Mouse (Mus musculus) kidney, embryonic 16.5 days (tissue): ENCODE results near the gene Mbnl2. TPM values are rescaled to one million over a fixed set of nuclear protein-coding genes. Genes with fewer than 3 reads are reported as not detected.

Source experiments
- ATAC-seq: fragments of 200-750 bp; cut with Nextera tagmentation; 2 replicates; pipeline ENCODE4 v1.8.0; 2017; ENCODE audit warnings: moderate TSS enrichment; ENCODE audit not compliant: low FRiP score, low TSS enrichment
- H3K27ac ChIP-seq: fragments of 300-500 bp; sonication (generic); 2 replicates; pipeline ENCODE4 v1.5.1; 2014; ENCODE audit warnings: low read length
- H3K27me3 ChIP-seq: fragments of 300-500 bp; sonication (generic); 2 replicates; pipeline ENCODE4 v1.6.1; 2014; ENCODE audit warnings: low read length, control low read depth, mixed read lengths; ENCODE audit not compliant: insufficient read depth
- H3K36me3 ChIP-seq: fragments of 300-500 bp; sonication (generic); 2 replicates; pipeline ENCODE4 v1.6.1; 2014; ENCODE audit warnings: low read length, control low read depth, mixed read lengths; ENCODE audit not compliant: insufficient read depth
- H3K4me1 ChIP-seq: fragments of 300-500 bp; sonication (generic); 2 replicates; pipeline ENCODE4 v1.6.1; 2014; ENCODE audit warnings: low read length, control low read depth, mixed read lengths; ENCODE audit not compliant: insufficient read depth
- H3K4me2 ChIP-seq: fragments of 300-500 bp; sonication (generic); replicated peaks from 2 replicates; pipeline ENCODE4 v1.6.1; 2014; ENCODE audit warnings: low read depth, low read length
- H3K4me3 ChIP-seq: fragments of 300-500 bp; sonication (generic); 2 replicates; pipeline ENCODE4 v1.5.1; 2014; ENCODE audit warnings: mild to moderate bottlenecking, low read length
- H3K9ac ChIP-seq: fragments of 300-500 bp; sonication (generic); replicated peaks from 2 replicates; pipeline ENCODE4 v1.6.1; 2014; ENCODE audit warnings: low read length
- H3K9me3 ChIP-seq: fragments of 300-500 bp; sonication (generic); 2 replicates; pipeline ENCODE4 v1.6.1; 2016; ENCODE audit warnings: low read length, control low read depth
- WGBS: fragments of 180-500 bp; shearing (Covaris S2); extraction: QIAGEN DNeasy Blood & Tissue Kit; methylation state at CpG from one replicate; pipeline ENCODE4 v1.1.7; 2014; 5-methylcytosine and 5-hydroxymethylcytosine counted together
- polyA plus RNA-seq: library from polyadenylated mRNA; unstranded; fragments of >200 nt; fragmentation: Nextera tagmentation; extraction: Ambion mirVana; gene quantifications from 2 replicates; pipeline ENCODE4 v1.2.1, GENCODE M21; 2015

Mbnl2 gene
- polyA plus RNA-seq, 1 experiment from 2014 or later: 103 TPM

DNA sequence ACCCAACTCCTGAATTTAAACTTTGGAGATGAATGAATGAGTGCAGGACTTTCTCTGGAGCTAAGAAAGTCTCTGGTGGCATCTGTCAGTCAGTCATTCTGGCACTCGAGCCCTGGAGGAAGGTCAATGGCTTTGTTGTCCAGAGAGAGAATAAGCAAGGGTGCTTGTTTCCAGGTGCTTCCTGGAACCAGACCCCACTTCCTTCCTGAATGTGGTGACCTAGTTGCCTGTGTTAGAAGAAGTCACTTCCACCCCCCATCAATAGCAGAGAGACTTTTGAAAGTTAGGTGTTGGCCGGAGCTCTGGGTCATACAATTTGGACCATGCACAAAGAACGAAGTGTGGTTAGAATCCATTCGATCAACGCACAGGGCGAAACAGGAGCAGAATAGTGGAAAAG lies 19.0 kb downstream of the Mbnl2 start:
- WGBS: 82% methylated on average over 6 of the region's 6 CpGs
- Histone ChIP-seq H3K4me3 (no peak overlapping the region), H3K9me3 (no peaks in the 10 kb centered on the region), H3K27me3 (no peaks in the 10 kb centered on the region), H3K4me1 (peaks cover 62% of the 10 kb centered on the region), H3K27ac (no peak overlapping the region), H3K9ac (no peak overlapping the region), H3K4me2 (no peak overlapping the region), H3K36me3 (no peaks in the 10 kb centered on the region; the same call in 1 of the 2 replicates)
- ATAC-seq: no peak

DNA sequence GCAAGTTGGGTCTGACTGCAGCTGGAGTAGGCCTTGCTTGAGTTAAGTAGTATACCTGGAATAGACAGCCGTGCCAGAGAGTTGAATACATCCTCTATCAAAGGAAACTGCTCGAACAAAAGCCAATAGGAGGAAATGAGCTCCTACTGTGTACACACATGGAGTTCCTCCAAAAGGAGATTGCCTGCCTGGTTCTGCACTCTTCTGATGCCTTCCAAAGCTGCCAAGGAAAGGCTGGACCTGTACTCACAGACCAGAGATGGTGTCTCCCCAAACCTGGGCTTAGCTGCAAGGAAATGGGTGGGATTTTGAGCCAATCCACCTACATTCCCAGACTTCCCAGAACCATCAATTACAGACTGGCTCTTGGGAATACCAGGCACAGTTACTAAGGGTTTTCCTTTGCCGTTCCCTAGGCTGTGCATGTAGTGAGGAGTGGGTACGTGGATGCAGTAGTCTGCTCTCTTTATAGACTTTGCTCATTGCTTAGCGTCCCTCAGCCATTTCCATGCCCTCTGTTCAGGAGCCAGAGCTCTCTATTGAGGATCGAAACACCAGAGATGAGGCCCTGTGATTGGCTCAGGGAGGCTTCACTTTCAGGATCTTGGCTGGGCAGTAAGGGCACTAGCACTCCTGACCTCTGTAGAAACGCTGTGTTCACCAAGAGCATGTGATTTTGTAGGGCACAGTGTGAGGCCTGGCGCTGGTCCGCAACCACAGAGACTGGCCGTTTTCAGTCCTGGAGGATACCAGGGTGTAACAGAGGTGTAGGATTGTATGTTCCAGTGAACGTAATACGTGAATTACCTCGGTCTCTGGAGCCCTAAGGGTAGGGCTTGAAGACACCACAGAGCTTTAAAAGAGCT lies 20.1 kb downstream of the Mbnl2 start:
- Histone ChIP-seq H3K9ac (peak overlapping the region; percentile 58; the same call in 1 of the 2 replicates), H3K9me3 (no peaks in the 10 kb centered on the region), H3K27ac (peak overlapping the region; percentile 93), H3K4me1 (peaks cover 71% of the 10 kb centered on the region), H3K36me3 (no peaks in the 10 kb centered on the region; the same call in 1 of the 2 replicates), H3K27me3 (no peaks in the 10 kb centered on the region), H3K4me2 (peak overlapping the region; percentile 43), H3K4me3 (no peak overlapping the region)
- ATAC-seq: peak; percentile 18
- WGBS: 74% methylated on average over 13 of the region's 13 CpGs

DNA sequence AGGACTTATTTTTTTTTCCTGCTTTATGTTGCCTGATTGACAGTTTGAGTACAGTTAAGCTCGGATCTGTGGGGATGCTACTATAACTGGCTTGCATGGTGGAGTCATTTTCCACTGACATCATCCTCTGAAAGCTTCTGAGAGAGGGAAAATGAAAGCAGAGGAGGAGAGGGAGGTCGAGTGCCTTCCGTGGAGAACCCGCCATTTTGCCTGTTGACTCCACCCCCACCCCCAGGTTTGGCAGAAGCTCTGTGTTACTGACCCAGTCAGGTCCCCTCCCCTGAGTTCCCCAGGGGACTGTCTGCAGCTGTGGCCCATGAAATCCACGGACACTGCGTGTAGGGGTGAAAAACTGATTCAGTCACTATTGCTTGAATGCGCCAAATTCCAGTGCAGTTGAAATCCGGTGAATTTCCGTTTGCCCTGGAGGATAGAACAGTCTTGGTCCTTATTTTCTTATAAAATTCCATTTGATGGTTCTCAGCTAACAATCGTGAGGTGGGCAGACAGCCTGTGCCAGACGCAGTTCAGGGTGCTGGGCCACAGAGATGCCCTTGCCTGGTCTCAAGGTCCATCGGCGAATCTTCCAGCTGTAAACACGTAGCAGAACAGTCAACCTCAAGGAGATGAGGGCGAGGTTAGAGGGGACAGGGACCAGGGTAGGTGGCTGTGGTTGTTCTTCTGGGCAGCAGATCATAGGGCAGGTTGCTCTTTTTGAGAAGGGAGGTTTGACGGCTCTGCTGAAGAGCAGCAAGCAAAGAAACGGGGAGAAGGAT lies 20.9 kb downstream of the Mbnl2 start:
- Histone ChIP-seq H3K9ac (peak overlapping the region; percentile 58), H3K4me2 (peak overlapping the region; percentile 43), H3K27ac (peak overlapping the region; percentile 93), H3K9me3 (no peaks in the 10 kb centered on the region), H3K27me3 (no peaks in the 10 kb centered on the region), H3K36me3 (no peaks in the 10 kb centered on the region; the same call in 1 of the 2 replicates), H3K4me1 (peaks cover 71% of the 10 kb centered on the region), H3K4me3 (peak overlapping the region; percentile 14; the same call in 1 of the 2 replicates)
- 43% methylated on average over 17 of the region's 17 CpGs for WGBS
- peak; percentile 33; the same call in 1 of the 2 replicates for ATAC-seq

DNA sequence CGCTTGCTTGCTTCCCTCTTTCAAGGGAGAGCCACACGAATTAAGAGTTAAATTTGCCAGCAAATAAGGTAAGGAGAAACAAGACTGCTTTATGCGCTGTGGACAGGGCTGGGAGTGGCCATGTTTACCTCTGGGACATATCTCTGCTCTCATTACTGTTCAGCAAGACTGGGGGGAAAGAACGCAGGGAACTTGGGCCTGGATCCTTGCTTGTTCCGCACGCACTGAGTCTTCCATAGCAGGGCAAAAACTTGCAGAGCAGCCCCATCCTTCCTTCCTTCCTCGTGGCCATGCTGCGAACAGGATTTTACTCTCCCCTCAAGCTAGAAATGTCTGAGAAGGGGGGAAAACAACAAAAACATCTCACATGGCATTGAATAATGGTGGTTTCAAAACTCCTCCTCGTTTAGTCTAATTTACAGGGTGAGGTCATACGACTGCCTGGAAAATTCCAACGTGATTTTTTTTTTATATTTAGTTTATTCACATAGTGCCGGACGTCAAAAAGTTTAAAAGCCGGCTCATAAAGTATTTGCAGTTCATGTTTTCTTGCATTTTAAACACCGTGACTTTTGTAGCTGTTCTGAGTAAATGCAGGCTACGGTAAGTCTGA lies 21.8 kb downstream of the Mbnl2 start:
- 10% methylated on average over 16 of the region's 16 CpGs for WGBS

DNA sequence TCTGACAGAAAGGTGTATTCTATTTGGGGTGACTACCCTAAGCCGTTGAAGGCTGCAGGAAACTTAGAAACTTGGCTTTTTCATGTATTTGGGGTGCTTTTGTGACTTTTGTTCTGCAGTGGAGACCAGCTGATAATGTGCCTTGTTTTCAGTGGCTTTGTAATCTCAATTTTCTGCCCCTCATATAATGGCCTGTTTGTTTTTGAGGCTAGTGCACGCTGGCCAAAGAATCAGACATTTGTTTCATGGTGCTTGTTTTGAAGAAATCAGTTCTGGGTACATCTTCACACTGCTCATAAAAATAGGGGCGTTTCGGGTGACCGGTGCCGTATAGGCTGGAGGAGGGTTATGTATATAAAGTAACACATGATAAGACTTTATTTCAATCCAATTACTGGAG lies 22.4 kb downstream of the Mbnl2 start:
- ATAC-seq: no peak
- H3K36me3 ChIP-seq: no peaks in the 10 kb centered on the region; the same call in 1 of the 2 replicates
- H3K4me2 ChIP-seq: peak overlapping the region; percentile 43
- no peaks in the 10 kb centered on the region for H3K27me3 ChIP-seq
- 49% methylated on average over 6 of the region's 6 CpGs for WGBS
- H3K9me3 ChIP-seq: no peaks in the 10 kb centered on the region
- peak overlapping the region; percentile 52; the same call in 1 of the 2 replicates for H3K9ac ChIP-seq
- peak overlapping the region; percentile 14; the same call in 1 of the 2 replicates for H3K4me3 ChIP-seq
- H3K27ac ChIP-seq: peak overlapping the region; percentile 93
- peaks cover 62% of the 10 kb centered on the region for H3K4me1 ChIP-seq

More for the DNA sequence above, 21.8 kb downstream of the Mbnl2 start:
- H3K4me2 ChIP-seq: peak overlapping the region; percentile 43
- no peaks in the 10 kb centered on the region for H3K9me3 ChIP-seq
- peak overlapping the region; percentile 93 for H3K27ac ChIP-seq
- H3K9ac ChIP-seq: peak overlapping the region; percentile 58
- H3K4me3 ChIP-seq: peak overlapping the region; percentile 14; the same call in 1 of the 2 replicates
- H3K4me1 ChIP-seq: peaks cover 63% of the 10 kb centered on the region
- H3K36me3 ChIP-seq: no peaks in the 10 kb centered on the region; the same call in 1 of the 2 replicates
- no peaks in the 10 kb centered on the region for H3K27me3 ChIP-seq
- peak; percentile 64 for ATAC-seq

DNA sequence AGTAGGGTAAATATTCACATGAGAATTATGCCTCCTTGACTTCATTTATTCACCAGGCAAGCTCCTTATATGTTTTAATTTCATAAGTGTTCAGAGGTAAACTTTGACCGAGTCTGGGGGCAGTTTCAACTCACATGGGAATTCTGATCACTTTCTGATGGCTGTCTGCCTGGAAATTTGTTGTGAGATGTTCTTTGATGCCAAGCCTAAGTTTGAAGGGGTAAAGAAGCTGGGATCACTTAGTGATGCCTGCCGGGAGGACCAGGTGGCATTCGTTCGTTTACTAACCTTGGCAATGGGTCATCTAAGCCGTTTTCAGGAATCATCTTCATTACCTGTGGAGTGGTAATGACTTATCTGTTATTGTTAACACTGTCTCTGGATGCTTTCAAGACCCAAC lies 23.0 kb downstream of the Mbnl2 start:
- Histone ChIP-seq H3K4me3 (no peak overlapping the region), H3K9me3 (no peaks in the 10 kb centered on the region), H3K36me3 (no peaks in the 10 kb centered on the region; the same call in 1 of the 2 replicates), H3K4me1 (peaks cover 64% of the 10 kb centered on the region), H3K27ac (no peak overlapping the region), H3K9ac (no peak overlapping the region), H3K4me2 (no peak overlapping the region), H3K27me3 (no peaks in the 10 kb centered on the region)
- ATAC-seq: no peak
- WGBS: 54% methylated on average over 5 of the region's 5 CpGs

DNA sequence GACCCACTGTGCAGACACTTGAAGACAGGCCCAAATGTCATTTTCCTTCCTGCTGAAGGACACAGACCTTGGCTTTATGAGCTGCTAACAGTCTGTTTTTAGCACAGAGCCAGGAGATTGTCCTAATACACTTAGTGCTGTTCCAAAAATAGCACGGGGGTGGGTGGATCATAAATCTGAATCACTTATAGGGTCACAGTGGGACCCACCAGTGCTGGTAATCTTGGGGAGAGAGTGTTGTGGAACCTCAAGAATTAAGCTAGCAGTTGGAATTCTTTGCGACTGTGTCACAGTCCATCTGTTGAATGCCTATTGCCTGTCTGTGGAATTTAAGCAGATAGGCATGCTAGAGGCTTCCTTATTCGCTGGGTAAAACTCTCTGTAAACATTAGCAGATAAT lies 24.2 kb downstream of the Mbnl2 start:
- H3K4me3 ChIP-seq: no peak overlapping the region
- no peak overlapping the region for H3K4me2 ChIP-seq
- ATAC-seq: peak; percentile 55
- 29% methylated on average over 3 of the region's 3 CpGs for WGBS
- no peaks in the 10 kb centered on the region for H3K9me3 ChIP-seq
- H3K4me1 ChIP-seq: peaks cover 69% of the 10 kb centered on the region
- peak overlapping the region; percentile 80 for H3K27ac ChIP-seq
- H3K36me3 ChIP-seq: no peaks in the 10 kb centered on the region
- no peak overlapping the region for H3K9ac ChIP-seq
- no peaks in the 10 kb centered on the region for H3K27me3 ChIP-seq

DNA sequence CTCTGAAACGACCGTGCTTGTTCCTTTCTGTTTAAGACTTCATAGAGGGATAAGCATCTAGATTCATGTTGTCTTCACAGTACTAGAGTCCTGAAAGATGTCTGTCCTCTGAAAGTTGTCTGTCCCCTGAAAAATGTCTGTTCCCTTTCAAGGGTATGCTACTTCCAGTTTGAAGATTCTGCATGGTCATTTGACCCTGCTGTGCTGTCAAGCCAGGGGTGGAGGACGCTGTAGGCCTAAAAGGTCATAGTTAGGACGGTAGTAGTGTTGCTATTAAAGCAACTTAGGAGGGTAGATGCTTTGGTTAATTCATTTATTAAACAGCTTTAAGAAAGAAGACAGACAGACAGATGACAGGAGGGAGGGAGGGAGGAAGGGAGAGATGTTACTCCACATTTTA lies 24.7 kb downstream of the Mbnl2 start:
- no peak overlapping the region for H3K4me3 ChIP-seq
- H3K9me3 ChIP-seq: no peaks in the 10 kb centered on the region
- H3K36me3 ChIP-seq: no peaks in the 10 kb centered on the region
- 51% methylated on average over 4 of the region's 4 CpGs for WGBS
- peaks cover 69% of the 10 kb centered on the region for H3K4me1 ChIP-seq
- H3K9ac ChIP-seq: 0 out of 2 replicates have a peak overlapping the region, but pooled peaks have one; percentile 26
- peak overlapping the region; percentile 15; the same call in 1 of the 2 replicates for H3K4me2 ChIP-seq
- H3K27ac ChIP-seq: peak overlapping the region; percentile 80
- ATAC-seq: no peak
- no peaks in the 10 kb centered on the region for H3K27me3 ChIP-seq

DNA sequence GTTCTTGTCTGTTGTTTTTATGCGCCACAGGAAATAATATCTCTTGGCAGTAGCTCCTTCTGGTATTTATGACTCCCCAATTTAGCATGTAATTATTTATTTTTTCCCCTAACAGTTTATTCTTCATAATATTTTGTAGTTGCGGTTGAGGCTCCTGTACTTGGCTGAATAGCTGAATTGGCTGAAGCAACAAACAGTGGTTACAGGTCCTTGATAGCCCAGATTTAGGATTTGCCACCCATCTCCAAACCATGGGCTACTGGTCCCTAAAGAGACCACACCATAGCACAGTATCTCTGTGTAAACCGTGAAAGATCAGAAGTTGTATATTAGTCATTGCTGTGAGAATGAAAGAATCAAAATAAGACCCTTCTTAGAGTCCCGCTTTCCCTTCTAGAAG lies 25.3 kb downstream of the Mbnl2 start:
- H3K27ac ChIP-seq: no peak overlapping the region
- 70% methylated on average over 4 of the region's 4 CpGs for WGBS
- H3K4me1 ChIP-seq: peaks cover 63% of the 10 kb centered on the region

More for the DNA sequence above, 25.3 kb downstream of the Mbnl2 start:
- no peak for ATAC-seq
- Histone ChIP-seq H3K36me3 (no peaks in the 10 kb centered on the region), H3K4me2 (no peak overlapping the region), H3K4me3 (no peak overlapping the region), H3K9ac (no peak overlapping the region), H3K27me3 (no peaks in the 10 kb centered on the region), H3K9me3 (no peaks in the 10 kb centered on the region)
